Mouse (Mus musculus) limb, embryonic 11.5 days (tissue): ENCODE measurements around the gene Tbcd. TPM values are rescaled to one million over a fixed set of nuclear protein-coding genes. Genes with fewer than 3 reads are reported as not detected.

Experiments
- ATAC-seq: fragments of 200-750 bp; cut with Nextera tagmentation; 2 replicates; pipeline ENCODE4 v1.8.0; 2017; ENCODE audit warnings: low read depth; ENCODE audit not compliant: insufficient number of reproducible peaks, low FRiP score, low TSS enrichment
- DNase-seq: peaks from one replicate; pipeline ENCODE4 v3.0.0-alpha.2; 2015; ENCODE audit warnings: low spot score
- H3K27ac ChIP-seq: fragments of 300-500 bp; sonication (generic); replicated peaks from 2 replicates; pipeline ENCODE4 v1.5.1; 2014; ENCODE audit warnings: low read depth, mild to moderate bottlenecking, low read length
- H3K27me3 ChIP-seq: fragments of 300-500 bp; sonication (generic); 2 replicates; pipeline ENCODE4 v1.6.1; 2014; ENCODE audit warnings: mild to moderate bottlenecking, low read length, mixed read lengths; ENCODE audit not compliant: control insufficient read depth, insufficient read depth
- H3K36me3 ChIP-seq: fragments of 300-500 bp; sonication (generic); 2 replicates; pipeline ENCODE4 v1.6.1; 2014; ENCODE audit warnings: mild to moderate bottlenecking, low read length, moderate library complexity, mixed read lengths; ENCODE audit not compliant: control insufficient read depth, insufficient read depth
- H3K4me1 ChIP-seq: fragments of 300-500 bp; sonication (generic); 2 replicates; pipeline ENCODE4 v1.6.1; 2014; ENCODE audit warnings: low read length, mixed read lengths; ENCODE audit not compliant: control insufficient read depth, insufficient read depth
- H3K4me2 ChIP-seq: fragments of 300-500 bp; sonication (generic); 2 replicates; pipeline ENCODE4 v1.6.1; 2014; ENCODE audit warnings: low read depth, mild to moderate bottlenecking, moderate library complexity; ENCODE audit not compliant: severe bottlenecking
- H3K4me3 ChIP-seq: fragments of 300-500 bp; sonication (generic); 2 replicates; pipeline ENCODE4 v1.5.1; 2014; ENCODE audit warnings: low read depth, low read length
- H3K9ac ChIP-seq: fragments of 300-500 bp; sonication (generic); 2 replicates; pipeline ENCODE4 v1.6.1; 2014; ENCODE audit warnings: mild to moderate bottlenecking, low read length
- H3K9me3 ChIP-seq: fragments of 300-500 bp; sonication (generic); 2 replicates; pipeline ENCODE4 v1.6.1; 2016; ENCODE audit warnings: low read length; ENCODE audit not compliant: control insufficient read depth
- whole genome bisulfite sequencing: fragments of 180-500 bp; shearing (Covaris S2); extraction: QIAGEN DNeasy Blood & Tissue Kit; methylation state at CpG from one replicate; pipeline ENCODE4 v1.1.7; 2014; 5-methylcytosine and 5-hydroxymethylcytosine counted together
- polyA plus RNA-seq: library from polyadenylated mRNA; unstranded; fragments of >200 nt; fragmentation: Nextera tagmentation; extraction: Ambion mirVana; gene quantifications from 2 replicates; pipeline ENCODE4 v1.2.1, GENCODE M21; 2014

Tbcd gene
- polyA plus RNA-seq, 1 experiment from 2014 or later = 35.4 TPM

DNA sequence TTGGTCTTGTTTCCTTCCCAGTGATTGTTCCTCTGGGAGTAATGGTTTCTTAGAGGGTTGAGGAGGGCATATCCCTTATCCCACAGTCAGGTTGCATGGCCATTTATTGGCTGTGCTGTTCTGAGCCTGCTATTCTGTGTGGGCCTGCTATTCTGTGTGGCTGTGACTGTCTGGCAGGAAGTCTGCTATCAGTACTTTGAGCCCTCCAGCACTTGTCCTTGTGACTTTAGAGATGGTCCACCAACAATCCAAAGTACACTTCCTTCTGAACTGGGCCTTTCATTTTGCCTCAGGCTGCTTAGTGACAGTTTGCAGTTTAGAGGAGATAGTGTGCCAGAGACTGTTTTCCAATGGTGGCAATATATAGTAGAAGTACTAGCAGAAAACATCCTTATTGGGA, 48.8 kb downstream of the Tbcd start:
- Histone ChIP-seq H3K9ac (no peak overlapping the region), H3K36me3 (peaks cover 2% of the 10 kb centered on the region; the same call in 1 of the 2 replicates), H3K27me3 (no peaks in the 10 kb centered on the region), H3K4me1 (no peaks in the 10 kb centered on the region), H3K4me3 (no peak overlapping the region), H3K27ac (no peak overlapping the region), H3K4me2 (no peak overlapping the region), H3K9me3 (no peaks in the 10 kb centered on the region)
- no peak for DNase-seq
- no peak for ATAC-seq

DNA sequence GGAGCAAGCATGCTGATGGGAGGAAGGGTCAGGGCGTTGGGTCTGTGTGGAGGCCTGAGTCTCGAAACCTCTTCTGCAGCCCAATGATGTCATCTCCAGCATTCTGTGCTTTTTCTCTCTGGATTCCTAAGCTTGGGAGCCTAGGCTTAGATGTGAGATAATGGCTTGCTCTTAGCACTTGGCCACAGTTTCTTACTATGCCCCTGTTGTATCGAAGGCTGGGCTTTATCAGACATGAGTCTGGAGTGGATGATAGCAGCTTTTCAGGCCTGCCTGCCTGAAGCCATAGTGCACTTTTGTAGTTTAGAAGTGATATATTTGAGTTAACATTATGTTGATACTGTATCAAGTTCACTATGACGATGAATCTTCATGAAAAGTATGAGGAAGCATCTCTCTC, 49.8 kb downstream of the Tbcd start:
- no peaks in the 10 kb centered on the region for H3K27me3 ChIP-seq
- H3K27ac ChIP-seq = no peak overlapping the region
- DNase-seq (no peak), ATAC-seq (no peak)
- peaks cover 2% of the 10 kb centered on the region; the same call in 1 of the 2 replicates for H3K36me3 ChIP-seq
- H3K4me2 ChIP-seq = no peak overlapping the region
- no peaks in the 10 kb centered on the region for H3K9me3 ChIP-seq
- WGBS = 86% methylated on average over 4 of the region's 4 CpGs
- no peak overlapping the region for H3K9ac ChIP-seq
- no peaks in the 10 kb centered on the region for H3K4me1 ChIP-seq
- no peak overlapping the region for H3K4me3 ChIP-seq

DNA sequence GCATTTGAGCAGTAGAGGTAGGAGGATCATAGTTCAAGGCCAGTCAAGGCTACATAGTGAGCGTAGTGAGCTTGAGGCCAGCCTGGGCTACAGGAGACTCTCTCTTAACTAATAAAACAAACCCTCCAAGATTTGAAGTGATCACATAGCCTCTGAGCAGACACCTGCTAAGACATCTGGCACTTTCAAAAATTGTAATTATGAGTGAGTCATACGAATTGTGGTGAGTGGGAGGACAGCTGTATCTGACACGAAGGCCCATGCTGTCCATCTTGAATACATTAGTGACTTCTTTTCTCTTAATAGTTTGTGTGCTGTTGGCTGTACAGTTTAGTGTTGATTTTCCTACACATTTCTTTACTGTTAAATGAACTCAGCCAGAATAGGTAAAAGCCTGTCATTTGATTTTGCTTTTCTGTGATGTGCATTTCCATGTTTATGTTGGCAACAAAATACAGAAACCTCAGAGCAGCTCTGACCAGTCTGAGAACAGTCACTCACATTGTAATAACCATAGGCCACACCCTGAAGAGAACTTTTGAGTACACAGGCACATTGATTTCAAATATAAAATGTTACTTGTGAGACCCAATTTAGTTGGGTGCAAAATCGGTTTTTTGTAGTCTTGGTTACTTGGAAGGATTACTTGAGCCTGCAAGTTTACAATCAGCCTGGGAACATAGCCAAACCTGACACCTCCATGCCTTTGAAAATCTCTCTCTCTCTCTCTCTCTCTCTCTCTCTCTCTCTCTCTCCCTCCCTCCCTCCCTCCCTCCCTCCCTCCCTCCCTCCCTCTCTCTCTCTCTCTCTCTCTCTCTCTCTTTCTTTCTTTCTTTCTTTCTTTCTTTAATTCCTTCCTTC, 50.5 kb downstream of the Tbcd start:
- DNase-seq (no peak), ATAC-seq (no peak)
- Histone ChIP-seq H3K4me2 (no peak overlapping the region), H3K4me1 (no peaks in the 10 kb centered on the region), H3K4me3 (no peak overlapping the region), H3K9me3 (no peaks in the 10 kb centered on the region), H3K27ac (no peak overlapping the region), H3K9ac (no peak overlapping the region), H3K27me3 (no peaks in the 10 kb centered on the region), H3K36me3 (peaks cover 2% of the 10 kb centered on the region; the same call in 1 of the 2 replicates)
- 85% methylated on average over 4 of the region's 4 CpGs for WGBS

- ATAC-seq (no peak), DNase-seq (no peak)
- peaks cover 3% of the 10 kb centered on the region for H3K36me3 ChIP-seq
- no peaks in the 10 kb centered on the region for H3K9me3 ChIP-seq
- H3K4me3 ChIP-seq = no peak overlapping the region
- 84% methylated on average over 4 of the region's 4 CpGs for WGBS
- H3K27me3 ChIP-seq = no peaks in the 10 kb centered on the region
- no peak overlapping the region for H3K4me2 ChIP-seq
- no peak overlapping the region for H3K27ac ChIP-seq
- H3K9ac ChIP-seq = no peak overlapping the region
- H3K4me1 ChIP-seq = no peaks in the 10 kb centered on the region
Measured at GRCm38 (mm10) chr11:121508478-121508877, 56.7 kb downstream of the Tbcd start.

DNA sequence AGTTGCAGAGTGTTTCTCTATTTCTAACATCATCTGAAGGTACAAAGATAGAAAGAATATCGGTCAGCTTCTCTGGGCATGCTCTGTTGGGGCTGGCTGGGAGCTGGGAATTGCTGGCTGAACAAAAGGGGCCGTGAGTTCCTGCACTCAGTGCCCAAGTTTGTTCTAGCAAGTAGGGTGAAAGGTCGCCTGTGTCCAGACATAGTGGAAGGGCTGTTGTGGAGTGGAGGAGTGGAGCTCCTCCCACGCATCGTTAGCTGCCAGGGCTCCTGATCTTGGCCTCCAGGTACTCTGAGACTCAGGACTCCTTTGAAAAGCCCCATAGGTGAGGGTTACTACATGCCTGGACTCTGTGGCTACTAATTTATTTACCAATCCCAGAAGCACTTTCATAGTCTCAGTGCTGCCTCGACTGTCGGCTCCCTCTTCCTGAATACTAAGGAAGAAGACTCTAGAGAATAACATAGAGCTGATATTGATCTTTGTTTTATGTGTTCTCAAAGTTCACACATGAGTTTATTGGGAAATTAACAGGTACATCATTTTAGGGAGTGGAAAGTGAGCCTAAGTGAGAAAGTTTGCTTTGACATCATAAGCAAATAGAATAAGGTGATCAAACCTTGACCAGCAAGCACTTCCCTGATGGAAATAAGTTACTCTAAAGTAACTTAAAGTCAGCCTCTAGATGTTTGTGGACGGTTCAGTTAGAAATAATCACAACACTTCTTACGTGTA, 58.9 kb downstream of the Tbcd start:
- Histone ChIP-seq H3K27ac (no peak overlapping the region), H3K4me2 (no peak overlapping the region), H3K9ac (no peak overlapping the region), H3K27me3 (no peaks in the 10 kb centered on the region), H3K36me3 (peaks cover 3% of the 10 kb centered on the region; the same call in 1 of the 2 replicates), H3K9me3 (no peaks in the 10 kb centered on the region), H3K4me1 (no peaks in the 10 kb centered on the region), H3K4me3 (no peak overlapping the region)
- WGBS = 76% methylated on average over 9 of the region's 9 CpGs
- ATAC-seq (no peak), DNase-seq (no peak)

DNA sequence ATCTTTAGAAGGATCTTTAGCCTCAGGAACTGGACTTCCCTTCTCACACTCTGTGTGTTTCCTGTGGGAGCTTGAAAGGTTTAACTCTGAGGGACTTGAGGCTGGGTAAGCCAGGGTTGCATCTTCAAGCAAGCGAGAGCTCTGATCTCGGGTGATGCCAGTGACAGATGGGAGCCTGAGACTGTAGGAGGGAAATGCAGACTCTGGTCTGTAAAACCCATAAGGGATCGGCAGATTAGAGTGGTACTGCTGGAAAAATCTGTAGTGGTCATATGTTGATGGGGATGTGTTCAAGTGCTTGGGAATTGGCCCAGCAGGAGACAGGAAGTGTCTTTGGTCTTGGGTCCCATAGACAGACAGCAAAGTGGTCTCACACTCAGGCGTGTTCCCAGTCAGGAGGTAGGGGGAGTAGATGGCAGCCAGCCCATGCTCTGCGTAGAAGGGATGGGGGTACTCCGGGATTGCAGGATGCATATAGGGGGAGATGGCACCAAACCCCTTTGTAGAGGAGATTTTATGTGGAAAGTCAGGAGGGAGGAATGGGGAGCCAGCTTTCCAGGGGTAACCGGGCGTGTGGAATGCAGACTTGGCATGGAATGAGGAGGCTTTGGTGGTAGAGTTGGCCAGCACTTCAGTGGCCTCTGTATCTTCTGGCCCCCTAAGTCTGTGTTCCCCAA, 61.3 kb downstream of the Tbcd start:
- Histone ChIP-seq H3K4me2 (no peak overlapping the region), H3K27ac (no peak overlapping the region), H3K4me3 (no peak overlapping the region), H3K4me1 (no peaks in the 10 kb centered on the region), H3K9ac (no peak overlapping the region), H3K9me3 (no peaks in the 10 kb centered on the region), H3K36me3 (peaks cover 3% of the 10 kb centered on the region; the same call in 1 of the 2 replicates), H3K27me3 (no peaks in the 10 kb centered on the region)
- WGBS = 92% methylated on average over 8 of the region's 8 CpGs
- DNase-seq (no peak), ATAC-seq (no peak)

DNA sequence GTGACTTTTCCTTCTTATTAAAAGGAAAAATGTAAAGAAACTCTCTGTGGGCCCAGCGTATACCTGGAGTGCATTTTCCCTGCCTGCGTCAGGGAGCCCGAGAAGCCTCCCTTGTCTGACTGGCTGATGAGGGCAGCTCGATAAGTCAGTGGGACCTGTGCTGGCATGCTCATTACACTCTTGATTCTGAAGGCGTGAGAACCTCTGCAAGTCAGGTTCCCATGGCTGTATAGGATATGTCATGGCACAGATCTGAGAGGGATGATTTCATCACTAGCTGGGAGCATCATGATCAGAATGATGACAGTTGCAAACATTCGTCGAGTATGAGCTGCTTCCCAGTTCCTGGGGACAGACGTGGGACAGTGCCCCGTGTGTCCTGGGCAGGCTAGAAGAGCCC, 64.2 kb downstream of the Tbcd start:
- DNase-seq (no peak), ATAC-seq (no peak)
- Histone ChIP-seq H3K27me3 (no peaks in the 10 kb centered on the region), H3K9ac (no peak overlapping the region), H3K27ac (no peak overlapping the region), H3K9me3 (no peaks in the 10 kb centered on the region), H3K36me3 (peaks cover 3% of the 10 kb centered on the region; the same call in 1 of the 2 replicates), H3K4me3 (no peak overlapping the region), H3K4me1 (no peaks in the 10 kb centered on the region), H3K4me2 (no peak overlapping the region)
- 86% methylated on average over 9 of the region's 9 CpGs for WGBS

- no peak overlapping the region for H3K9ac ChIP-seq
- no peak for DNase-seq
- no peak overlapping the region for H3K27ac ChIP-seq
- no peaks in the 10 kb centered on the region for H3K4me1 ChIP-seq
- H3K9me3 ChIP-seq = no peaks in the 10 kb centered on the region
- 86% methylated on average over 3 of the region's 3 CpGs for WGBS
- ATAC-seq = no peak
- H3K36me3 ChIP-seq = peaks cover 3% of the 10 kb centered on the region; the same call in 1 of the 2 replicates
- no peaks in the 10 kb centered on the region for H3K27me3 ChIP-seq
- no peak overlapping the region for H3K4me2 ChIP-seq
- no peak overlapping the region for H3K4me3 ChIP-seq
Measured at GRCm38 (mm10) chr11:121516906-121517305, 65.2 kb downstream of the Tbcd start.
